Mouse (Mus musculus): ENCODE data around the gene Pus10. TPM values are rescaled to one million over a fixed set of nuclear protein-coding genes. Genes with fewer than 3 reads are reported as not detected.

Pus10 gene
- total and polyA plus RNA-seq, 3 experiments = 43.4 to 416 (median 52.5) TPM

GRCm38 (mm10) chr11:23735820-23736470, 70.5 kb downstream of the Pus10 start:
- Histone ChIP-seq H3K36me3 (ENCODE audit: control insufficient read depth in 1 of 2, insufficient read depth in 2 of 2, low read length in 2 of 2) (peaks cover 8 to 18% of the 10 kb centered on the region in 2 experiments), H3K79me2 (ENCODE audit: control insufficient read depth, insufficient read depth, low read length, poor library complexity) (no peaks in the 10 kb centered on the region), H3K4me1 (ENCODE audit: control insufficient read depth in 1 of 2, insufficient read depth in 2 of 2, low read length in 2 of 2) (peaks cover 8 to 23% of the 10 kb centered on the region in 2 experiments), H3K27ac (ENCODE audit: control insufficient read depth, low read depth, low read length) (no peak overlapping the region), H3K9me3 (replicated peaks; ENCODE audit: insufficient read depth, low read length) (no peaks in the 10 kb centered on the region), H3K9ac (ENCODE audit: control insufficient read depth, low read depth, low read length, poor library complexity, severe bottlenecking) (no peak overlapping the region), H3K27me3 (ENCODE audit: control insufficient read depth in 1 of 2, insufficient read depth in 2 of 2, low read length in 2 of 2) (no peaks in the 10 kb centered on the region), H3K4me3 (ENCODE audit: control insufficient read depth in 1 of 2, insufficient read depth in 1 of 2, low read depth in 2 of 2, low read length in 2 of 2) (no peak overlapping the region)
- no peak for TF ChIP-seq MYC (IDR thresholded peaks at IDR 0.05; ENCODE audit: low read depth, low read length)
- TF ChIP-seq KAT2A (conservative IDR thresholded peaks at IDR 0.05; ENCODE audit: low read depth, low read length) = no peak
- TF ChIP-seq NRF1 (IDR thresholded peaks at IDR 0.05; ENCODE audit: insufficient read depth, low read depth, low read length, poor library complexity, severe bottlenecking) = no peak
- no peak for TF ChIP-seq SIN3A (IDR thresholded peaks at IDR 0.05; ENCODE audit: low read length)
- TF ChIP-seq ZNF384 (IDR thresholded peaks at IDR 0.05; ENCODE audit: low read depth, low read length) = no peak
- TF ChIP-seq POLR2AphosphoS2 (IDR thresholded peaks at IDR 0.05; ENCODE audit: low read length) = no peak
- TF ChIP-seq HCFC1 (IDR thresholded peaks at IDR 0.05; ENCODE audit: low read depth, low read length) = no peak
- TF ChIP-seq GABPA (IDR thresholded peaks at IDR 0.05; ENCODE audit: low read depth, low read length) = no peak
- TF ChIP-seq ZMIZ1 (IDR thresholded peaks at IDR 0.05; ENCODE audit: low read depth, low read length) = no peak
- no peak for TF ChIP-seq TAL1 (IDR thresholded peaks at IDR 0.05; ENCODE audit: low read length)
- TF ChIP-seq MXI1 (IDR thresholded peaks at IDR 0.05; ENCODE audit: low read depth, low read length) = no peak
- TF ChIP-seq ZKSCAN1 (IDR thresholded peaks at IDR 0.05; ENCODE audit: low read depth, low read length) = no peak
- no peak for TF ChIP-seq TBP (IDR thresholded peaks at IDR 0.05; ENCODE audit: low read depth, low read length)
- DNase-seq (ENCODE audit: low read depth, low spot score) = no peak

DNA sequence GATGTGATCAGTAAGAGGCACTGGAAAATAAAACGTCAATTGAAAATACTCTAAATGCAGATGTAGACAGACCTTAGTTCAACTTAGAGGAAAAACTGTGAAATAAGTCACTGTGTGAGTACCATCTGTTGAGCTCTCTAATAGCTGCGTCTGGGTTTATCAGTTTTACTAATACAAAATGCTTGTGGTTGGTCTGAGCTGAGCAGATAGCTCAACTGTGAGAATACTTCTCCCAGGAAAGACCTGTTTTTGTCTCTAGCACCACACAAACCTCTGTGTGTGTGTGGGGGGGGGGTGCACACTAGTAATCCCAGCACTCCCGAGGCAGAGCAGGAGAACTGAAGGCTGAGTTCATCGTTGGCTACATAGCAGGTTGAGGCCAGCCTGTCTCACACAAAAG, 75.4 kb downstream of the Pus10 start:
- Histone ChIP-seq H3K4me1 (ENCODE audit: control insufficient read depth in 1 of 2, insufficient read depth in 2 of 2, low read length in 2 of 2) (peaks cover 17 to 22% of the 10 kb centered on the region in 2 experiments), H3K36me3 (ENCODE audit: control insufficient read depth in 1 of 2, insufficient read depth in 2 of 2, low read length in 2 of 2) (peaks cover 0 to 25% of the 10 kb centered on the region in 2 experiments; a peak in 2 of 4 replicates), H3K4me3 (ENCODE audit: control insufficient read depth in 1 of 2, insufficient read depth in 1 of 2, low read depth in 2 of 2, low read length in 2 of 2) (no peak overlapping the region), H3K9me3 (replicated peaks; ENCODE audit: insufficient read depth, low read length) (no peaks in the 10 kb centered on the region), H3K27me3 (ENCODE audit: control insufficient read depth in 1 of 2, insufficient read depth in 2 of 2, low read length in 2 of 2) (no peaks in the 10 kb centered on the region), H3K9ac (ENCODE audit: control insufficient read depth, low read depth, low read length, poor library complexity, severe bottlenecking) (no peak overlapping the region), H3K79me2 (ENCODE audit: control insufficient read depth, insufficient read depth, low read length, poor library complexity) (no peaks in the 10 kb centered on the region), H3K27ac (ENCODE audit: control insufficient read depth, low read depth, low read length) (peak overlapping the region; percentile 37; the same call in 1 of the 2 replicates)
- TF ChIP-seq USF1 (IDR thresholded peaks at IDR 0.05; ENCODE audit: low read depth, low read length) (no peak), RCOR1 (IDR thresholded peaks at IDR 0.05; ENCODE audit: low read depth, low read length) (peak; percentile 36; the same call in 1 of the 2 replicates), MYB (IDR thresholded peaks at IDR 0.05; ENCODE audit: low read depth, low read length) (peak; percentile 80), TAL1 (IDR thresholded peaks at IDR 0.05; ENCODE audit: low read length) (peak; percentile 68), EP300 (IDR thresholded peaks at IDR 0.05; ENCODE audit: low read depth in 1 of 2, low read length in 2 of 2) (peak; percentile 93), ETS1 (IDR thresholded peaks at IDR 0.05; ENCODE audit: low read depth, low read length) (peak; percentile 77), MAX (IDR thresholded peaks at IDR 0.05; ENCODE audit: low read length) (no peak), TCF12 (IDR thresholded peaks at IDR 0.05; ENCODE audit: low read depth, low read length) (peak; percentile 91), MYC (IDR thresholded peaks at IDR 0.05; ENCODE audit: low read depth, low read length) (0 out of 2 replicates have a peak, but pooled peaks have one; percentile 32), GATA1 (IDR thresholded peaks at IDR 0.05; ENCODE audit: low read depth, low read length) (peak; percentile 87)
- DNase-seq (ENCODE audit: low read depth, low spot score) = peak; percentile 84

All from MEL (cell line).